Mouse (Mus musculus) cerebral cortex, adult 2 months (tissue): ENCODE data around the gene Btbd35f9.

Experiments used
- WGBS: fragments of 180-500 bp; shearing (Covaris S2); methylation state at CpG from one replicate; pipeline ENCODE4 v1.1.7; 2018; 5-methylcytosine and 5-hydroxymethylcytosine counted together

Btbd35f9 gene

GRCm38 (mm10) chrX:34161399-34161798, at the start of gene Btbd35f9:
Gene Btbd35f9 (minus strand): TSS chrX:34161499.
- no CpG with 5 or more reads among the region's 5 CpGs for WGBS
